Mouse (Mus musculus) liver, adult (tissue): ENCODE results near the gene Amer3.

Experiments
- GATA4 ChIP-seq: IDR thresholded peaks from 2 replicates; pipeline ENCODE4 v1.6.1; 2014; ENCODE audit warnings: mild to moderate bottlenecking, low read length; ENCODE audit not compliant: insufficient replicate concordance

The Amer3 gene

DNA sequence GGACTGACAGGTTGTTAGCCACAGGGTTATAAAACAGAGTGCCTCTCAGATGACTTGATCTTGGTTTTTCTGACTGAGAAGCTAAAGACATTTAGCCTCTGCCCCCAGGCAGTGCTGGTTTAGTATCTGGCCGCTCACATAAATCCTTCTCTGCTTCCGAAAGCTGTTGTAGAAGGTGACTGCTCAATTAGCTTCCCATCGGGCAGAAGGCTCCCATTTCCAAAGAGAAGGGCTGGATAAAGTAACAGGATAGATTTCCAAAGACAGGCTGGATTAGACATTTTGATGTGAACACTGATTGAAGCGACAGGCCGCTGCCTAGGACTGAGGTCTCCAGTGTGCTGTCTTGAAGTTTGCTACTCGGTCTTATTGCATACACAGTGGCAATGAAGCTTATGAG lies 2.8 kb downstream of the Amer3 start:
- no peak for TF ChIP-seq GATA4

DNA sequence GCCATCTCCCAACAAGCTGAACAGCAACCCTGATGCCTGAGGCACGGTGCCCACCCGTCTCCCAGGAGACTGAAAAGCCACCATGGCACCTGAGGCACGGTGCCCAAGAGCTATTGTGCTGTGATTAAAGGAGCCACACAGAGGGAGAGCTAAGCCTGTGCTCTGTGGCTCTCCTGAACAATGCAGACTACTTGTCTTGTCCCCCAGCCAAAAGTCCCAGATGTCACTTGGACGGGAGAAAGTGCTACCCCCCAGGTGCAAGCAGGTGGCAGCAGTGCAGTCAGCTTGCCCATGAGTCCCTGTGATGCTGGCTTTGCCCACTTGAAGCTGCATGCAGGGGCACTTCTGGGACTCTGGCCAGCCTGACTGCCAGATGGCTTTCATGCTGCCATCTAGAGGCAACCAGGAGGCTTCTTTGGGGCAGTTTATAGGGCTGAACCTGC lies 4.4 kb downstream of the Amer3 start:
- no peak for TF ChIP-seq GATA4

DNA sequence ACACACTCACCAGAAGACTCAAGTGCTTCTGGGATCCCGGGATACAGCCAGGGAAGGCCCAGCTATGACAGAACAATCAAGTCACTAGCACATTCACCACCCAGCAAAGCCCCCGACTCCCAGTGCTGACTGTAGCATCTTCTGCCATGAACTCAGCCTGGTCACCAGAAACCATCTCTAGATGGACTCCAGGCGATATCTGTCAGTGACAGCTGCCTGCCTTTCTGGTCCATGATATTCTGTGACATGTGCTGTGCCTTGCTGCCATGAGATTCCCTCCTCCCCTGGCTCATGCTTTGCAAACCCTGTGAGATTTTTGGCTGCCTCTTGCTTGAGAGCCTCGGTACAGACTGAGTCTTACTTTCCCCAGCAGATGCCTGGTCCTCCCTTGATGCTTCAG lies 5.3 kb downstream of the Amer3 start:
- no peak for TF ChIP-seq GATA4

DNA sequence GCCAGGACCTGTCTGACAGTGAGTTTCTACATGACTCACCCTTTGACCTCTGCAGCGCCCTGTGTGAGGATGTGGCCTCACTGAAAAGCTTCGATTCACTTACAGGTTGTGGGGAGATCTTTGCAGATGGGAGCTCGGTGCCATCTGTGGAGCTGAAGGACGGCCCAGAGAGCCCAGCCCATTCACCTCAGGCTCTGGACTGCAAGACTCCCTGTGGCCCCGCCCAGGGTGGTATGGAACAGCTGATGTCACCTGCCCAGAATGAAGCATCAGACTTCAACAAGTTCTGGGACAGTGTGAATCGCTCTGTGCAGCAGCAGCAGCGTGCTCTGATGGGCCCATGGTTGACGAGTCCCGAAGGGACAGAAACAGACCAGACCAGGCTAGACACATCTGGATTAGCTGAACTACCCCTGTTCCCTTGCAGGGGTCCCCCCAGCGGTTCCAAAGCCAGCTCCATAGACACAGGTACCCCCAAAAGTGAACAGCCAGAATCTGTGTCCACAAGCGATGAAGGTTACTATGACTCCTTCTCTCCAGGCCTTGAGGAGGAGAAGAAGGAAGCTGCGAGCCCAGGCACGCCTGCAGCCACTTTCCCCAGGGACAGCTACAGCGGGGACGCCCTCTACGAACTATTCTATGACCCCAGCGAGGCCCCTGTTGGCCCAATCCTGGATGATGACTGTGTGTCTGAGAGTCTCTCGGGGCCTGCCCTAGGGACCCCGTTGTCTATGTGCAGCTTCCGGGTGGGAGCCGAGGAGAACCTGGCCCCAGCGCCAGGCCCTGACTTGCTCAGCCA lies 8.0 kb downstream of the Amer3 start:
- TF ChIP-seq GATA4: no peak

DNA sequence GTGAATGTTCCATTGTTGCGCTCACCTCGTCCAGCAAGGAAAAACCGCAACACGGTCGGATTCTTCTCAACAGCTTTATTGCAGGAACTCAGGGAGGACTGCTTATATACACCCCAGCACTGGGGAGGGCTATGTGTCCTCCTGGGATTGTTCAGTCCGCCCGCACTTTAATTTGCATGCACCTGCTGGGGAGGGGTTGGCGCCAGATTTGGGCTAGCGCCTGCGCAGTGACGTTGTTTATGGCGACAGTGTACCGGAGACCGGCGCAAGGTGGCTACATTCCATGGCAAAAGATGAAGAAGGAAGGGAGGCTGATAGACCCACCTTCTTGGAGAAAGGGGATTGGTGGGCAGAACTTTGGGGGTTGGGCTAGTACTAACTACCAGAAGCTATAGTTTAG lies 20.5 kb downstream of the Amer3 start:
- no peak for TF ChIP-seq GATA4

DNA sequence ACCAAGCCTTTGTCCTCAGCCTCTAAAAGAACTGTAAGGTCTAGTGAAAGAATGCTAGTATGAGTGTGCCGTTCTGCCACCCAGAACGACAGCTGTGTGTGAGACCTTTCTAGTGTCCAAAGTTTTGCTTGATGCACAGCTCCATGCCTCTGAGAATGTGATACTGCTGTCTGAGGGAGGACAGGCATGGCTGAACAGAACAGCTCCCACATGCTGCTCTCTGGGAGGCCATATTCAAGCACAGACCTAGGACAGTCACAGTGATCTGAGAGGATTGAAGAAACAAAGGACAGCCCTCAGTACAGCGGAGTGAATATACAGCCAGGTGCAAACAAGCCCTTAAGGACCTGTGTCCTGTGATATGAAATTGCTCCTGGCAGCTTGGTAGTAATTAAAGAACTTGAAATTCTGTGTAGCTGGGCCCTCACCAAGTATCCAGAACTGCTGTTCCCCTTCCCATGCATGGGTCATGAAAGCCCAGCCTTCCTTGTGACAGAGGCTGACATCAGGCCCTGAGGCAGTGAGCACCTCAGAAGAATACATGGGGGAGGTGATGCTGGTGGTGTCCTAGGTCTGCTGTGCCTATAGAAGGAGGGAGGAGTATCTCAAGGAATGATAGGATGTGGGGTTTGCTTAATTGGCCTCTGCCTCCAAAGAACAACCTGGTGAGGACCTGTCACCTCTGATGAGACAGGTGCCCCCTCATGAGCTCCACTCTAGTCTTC lies 22.0 kb downstream of the Amer3 start:
- TF ChIP-seq GATA4: no peak

DNA sequence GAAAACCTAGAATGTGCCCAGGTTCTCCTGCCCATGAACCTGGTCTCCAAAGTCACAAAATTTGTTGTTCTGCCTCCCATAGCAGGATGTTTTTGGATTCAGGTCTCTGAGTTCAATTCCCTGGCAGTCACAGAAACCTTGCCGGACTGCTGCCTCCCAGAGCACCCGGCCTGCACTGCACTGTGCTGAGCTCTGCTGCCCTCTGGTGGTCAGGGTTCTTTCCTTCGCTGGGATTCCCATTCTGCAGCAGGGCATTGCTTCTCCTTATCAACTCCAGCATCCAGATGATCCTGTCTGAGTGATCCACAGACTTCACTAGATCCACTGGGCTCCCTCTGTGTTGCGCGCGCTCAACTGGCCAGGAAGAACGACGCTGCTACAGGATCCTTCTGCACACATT lies 22.9 kb downstream of the Amer3 start:
- TF ChIP-seq GATA4: no peak

DNA sequence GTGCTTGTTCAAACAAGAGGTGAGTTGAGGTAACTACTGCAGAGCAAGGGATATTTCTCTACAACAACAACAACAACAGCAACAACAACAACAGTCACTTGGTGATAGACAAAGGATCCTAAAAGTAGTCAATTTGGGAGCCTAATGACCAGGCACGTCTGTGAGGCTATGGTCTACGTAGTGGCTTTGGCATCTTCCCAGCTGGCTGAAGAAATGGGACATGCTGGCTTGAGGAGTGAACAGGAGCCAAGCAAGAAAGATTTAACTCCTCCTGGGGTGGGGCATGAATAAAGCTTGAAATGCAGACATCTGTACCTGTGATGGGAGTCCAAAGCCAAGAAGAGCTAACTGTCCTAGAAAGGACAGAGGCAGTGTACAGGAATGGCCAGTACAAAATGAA lies 34.3 kb downstream of the Amer3 start:
- TF ChIP-seq GATA4: no peak

DNA sequence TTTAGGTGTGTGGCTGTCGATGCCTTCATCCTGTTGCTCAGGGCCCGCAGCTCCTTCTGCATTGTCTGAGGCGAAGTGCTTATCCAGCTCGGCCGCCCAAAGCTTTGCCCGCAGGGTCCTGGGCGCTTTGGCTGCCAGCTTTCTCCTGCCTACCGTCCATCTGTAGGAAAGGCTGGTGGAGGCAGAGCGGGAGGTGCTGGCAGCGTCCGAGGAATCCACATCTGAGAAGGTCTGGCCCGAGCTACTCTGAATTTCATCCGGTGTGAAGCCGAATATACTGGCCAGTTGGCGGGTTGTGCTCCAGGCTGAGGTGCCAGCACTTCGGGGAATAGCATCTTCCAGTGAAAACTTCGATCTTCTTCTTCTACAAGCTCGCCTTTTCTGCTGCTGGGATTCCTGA lies 56.3 kb downstream of the Amer3 start:
- TF ChIP-seq GATA4: no peak
